Mouse (Mus musculus) embryonic stem cell, embryonic (primary cell): ENCODE measurements around the gene Syne3.

Experiments used
- CTCF ChIA-PET, 4 experiments: fragments of 300-600 bp in 2 of 4; fragments of 350-600 bp in 2 of 4; sonication (Branson Sonifier 250); formaldehyde crosslinking; loops; one replicate each; lab custom pipeline; 2022; ENCODE audit warnings: inconsistent platforms in 2 of 4; lab: Charles Lee
- POLR2A ChIA-PET, 4 experiments: fragments of 300-600 bp in 2 of 4; fragments of 350-600 bp in 2 of 4; sonication (Branson Sonifier 250); formaldehyde crosslinking; loops; one replicate each; lab custom pipeline; 2022; ENCODE audit warnings: antibody characterized with exemption in 4 of 4, inconsistent platforms in 1 of 4; lab: Charles Lee

Syne3 gene

DNA sequence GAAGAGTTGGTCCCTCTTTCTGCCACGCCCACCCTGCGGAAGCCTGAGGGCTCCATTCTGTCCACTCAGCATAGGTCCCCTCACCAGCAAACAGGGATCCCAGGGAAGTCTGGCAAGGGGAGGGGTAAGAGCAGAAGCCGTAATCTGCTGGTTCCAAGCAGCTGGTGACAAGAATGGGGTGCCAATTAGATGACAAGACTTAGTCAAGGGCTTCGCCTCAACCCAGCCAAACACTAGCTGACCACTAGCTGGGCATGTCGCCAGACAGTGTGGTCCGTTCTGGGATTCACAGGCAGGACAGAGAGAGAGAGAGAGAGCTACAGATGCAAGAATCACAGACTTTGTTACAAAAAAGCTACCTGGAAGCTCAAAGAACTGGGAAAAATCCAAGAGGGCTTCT lies 36.7 kb downstream of the Syne3 start:
- CTCF ChIA-PET, result interaction anchor here in 3 of 4 experiments (0.6 to 1.1 kb wide), 3 partner anchors 17 to 194 kb away, joined by 3 to 5 read pairs (median 3); no protein-coding TSS in a partner anchor
- POLR2A ChIA-PET, result interaction anchor here in 1 of 4 experiments (0.6 kb wide), 1 partner anchor 331 kb away, joined by 3 read pairs; no protein-coding TSS in a partner anchor

DNA sequence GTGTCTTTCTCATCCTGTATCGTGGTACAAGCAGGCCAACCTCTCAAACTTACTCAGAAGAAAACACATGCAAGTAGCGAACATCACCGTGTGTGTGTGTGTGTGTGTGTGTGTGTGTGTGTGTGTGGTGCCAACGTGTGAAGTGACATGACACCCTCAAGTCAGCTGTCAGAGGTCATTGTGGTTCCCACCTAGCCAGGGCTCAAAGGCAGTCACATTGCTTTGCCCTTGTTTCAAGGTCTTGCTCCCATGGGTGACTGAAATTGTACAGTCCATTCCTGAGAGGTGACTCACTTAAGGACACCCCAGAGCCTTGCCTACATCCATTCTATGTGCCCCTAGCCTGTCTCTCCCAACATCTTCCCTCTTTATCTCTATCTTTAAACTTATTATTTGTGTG lies 40.0 kb downstream of the Syne3 start:
- CTCF ChIA-PET, result interaction anchor here in 3 of 4 experiments (0.5 to 1.5 kb wide), 9 partner anchors 9 to 58 kb away, joined by 3 to 6 read pairs (median 4); no protein-coding TSS in a partner anchor
- POLR2A ChIA-PET, result interaction anchor here in 1 of 4 experiments (0.6 kb wide), 1 partner anchor 47 kb away, joined by 3 read pairs; no protein-coding TSS in a partner anchor

DNA sequence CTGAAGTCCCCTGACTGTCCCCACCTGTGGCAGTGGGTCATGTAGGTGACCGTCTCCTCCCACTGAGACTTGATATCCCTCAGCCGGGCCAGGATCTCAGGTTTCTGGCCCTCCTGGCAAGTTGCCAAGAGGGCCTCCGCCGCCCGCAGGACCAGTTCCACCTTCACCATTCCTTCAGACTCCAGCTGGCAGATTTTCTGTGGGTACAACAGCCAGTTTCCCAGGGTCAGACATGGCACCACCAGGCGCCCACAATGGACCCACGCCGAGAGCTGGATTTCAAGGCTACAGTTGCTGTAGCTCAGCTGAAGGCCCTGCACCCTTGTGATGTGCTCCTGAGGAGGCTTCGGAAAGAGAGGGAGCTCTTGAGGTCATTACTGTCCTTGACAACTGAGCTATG lies 40.4 kb downstream of the Syne3 start:
- ChIA-PET CTCF (interaction anchor here in 3 of 4 experiments (0.5 to 1.2 kb wide), 5 partner anchors 9 to 59 kb away, joined by 3 to 6 read pairs (median 4); no protein-coding TSS in a partner anchor), POLR2A (no interaction called here)

DNA sequence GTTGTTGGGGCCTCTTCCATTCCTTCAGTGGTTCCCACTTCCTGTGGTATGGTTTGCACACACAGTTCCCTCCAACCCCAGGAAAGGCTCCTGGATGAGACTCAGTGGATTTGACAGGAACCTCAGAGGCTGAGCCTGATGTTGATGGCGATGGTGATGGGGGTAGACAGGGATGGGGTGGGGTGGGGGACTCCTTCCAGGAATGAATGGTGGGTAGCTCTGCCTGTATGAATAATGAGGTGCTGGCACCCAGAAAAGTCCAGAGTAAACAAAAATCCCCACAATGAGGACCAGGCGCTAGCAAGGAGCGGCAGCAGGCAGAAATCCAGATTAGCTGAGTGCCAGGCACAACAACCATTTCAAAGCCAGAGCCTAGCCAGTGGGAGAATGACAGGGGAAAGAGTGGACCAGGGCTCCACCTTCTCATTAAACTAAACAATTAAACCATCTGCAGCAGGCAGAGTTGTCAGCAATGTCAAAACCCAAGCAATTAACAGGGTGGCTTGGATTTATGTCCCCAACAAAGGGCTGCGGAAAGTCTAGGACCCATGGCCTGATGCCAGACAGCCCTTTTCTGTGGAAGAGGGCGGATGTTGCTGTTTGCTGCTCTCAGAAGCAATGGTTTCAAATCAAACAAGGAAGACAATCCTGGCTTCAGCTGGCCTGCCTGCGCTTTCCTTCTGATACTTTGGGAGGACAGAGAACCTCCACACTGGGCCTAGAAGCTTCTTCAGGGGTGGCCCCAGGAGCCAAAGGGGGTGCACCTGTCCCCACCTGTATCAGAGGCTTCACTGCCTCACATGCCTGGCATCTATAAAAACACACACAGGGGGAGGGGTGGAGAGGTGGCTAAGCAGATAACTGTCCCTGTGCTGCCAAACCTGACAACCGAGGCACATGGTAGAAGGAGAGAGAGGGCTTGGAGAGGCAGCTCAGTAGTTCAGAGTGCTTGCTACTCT lies 44.4 kb downstream of the Syne3 start:
- ChIA-PET CTCF (interaction anchor here in 3 of 4 experiments (0.6 to 1.4 kb wide), 7 partner anchors 11 to 61 kb away, joined by 3 to 7 read pairs (median 3); no protein-coding TSS in a partner anchor), POLR2A (interaction anchor here in 3 of 4 experiments (0.6 to 1.5 kb wide), 5 partner anchors 9 to 25 kb away, joined by 3 to 5 read pairs (median 3); no protein-coding TSS in a partner anchor)

DNA sequence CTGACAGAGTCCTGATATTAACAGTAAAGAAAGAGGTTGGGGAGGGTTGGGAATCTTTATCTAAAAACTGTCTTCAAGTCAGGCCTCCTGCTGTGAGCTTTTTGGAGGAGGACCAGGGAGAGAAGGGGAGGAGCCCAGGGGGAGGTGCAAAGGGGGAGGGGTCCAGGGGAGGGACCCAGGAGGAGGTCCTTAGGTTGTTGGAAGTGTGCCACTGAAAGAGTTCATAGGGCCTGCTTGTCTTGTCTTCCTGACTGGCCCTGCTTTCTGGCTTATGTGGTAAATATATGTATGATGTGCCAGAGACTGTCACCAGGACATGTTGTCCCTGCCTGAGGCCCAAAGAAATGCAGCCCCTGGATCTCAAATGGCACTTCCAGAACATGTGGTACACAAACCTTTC lies 49.2 kb downstream of the Syne3 start:
- CTCF ChIA-PET, result interaction anchor here in 1 of 4 experiments (1.4 kb wide), 1 partner anchor 48 kb away, joined by 5 read pairs; no protein-coding TSS in a partner anchor

DNA sequence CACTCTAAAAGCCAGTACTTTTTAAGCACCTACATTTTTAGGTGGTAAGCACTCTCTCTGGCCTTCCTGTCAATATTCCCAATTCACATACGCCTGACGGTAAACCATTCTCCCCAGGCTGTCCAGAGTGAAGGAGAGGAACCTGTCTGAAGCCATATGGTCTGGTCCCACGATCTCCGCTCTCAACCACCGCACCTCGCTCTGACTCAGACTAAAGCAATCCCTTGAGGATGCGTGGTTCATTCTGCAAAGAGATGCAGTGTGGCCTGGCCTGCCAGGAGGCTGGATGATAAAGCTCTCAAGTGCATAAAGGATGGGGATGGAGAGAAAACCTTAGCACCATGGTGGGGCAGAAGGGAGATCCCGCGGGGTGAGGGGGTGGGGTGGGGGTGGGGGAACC lies 49.6 kb downstream of the Syne3 start:
- POLR2A ChIA-PET, result interaction anchor here in 1 of 4 experiments (0.7 kb wide), 1 partner anchor 346 kb away, joined by 4 read pairs; no protein-coding TSS in a partner anchor
- CTCF ChIA-PET, result interaction anchor here in 3 of 4 experiments (0.7 to 1.6 kb wide), 5 partner anchors 18 to 67 kb away, joined by 3 to 6 read pairs (median 4); no protein-coding TSS in a partner anchor

More for the DNA sequence above, 49.2 kb downstream of the Syne3 start:
- POLR2A ChIA-PET, result interaction anchor here in 1 of 4 experiments (0.6 to 0.7 kb wide), 2 partner anchors 346 to 519 kb away, joined by 4 to 5 read pairs; no protein-coding TSS in a partner anchor

DNA sequence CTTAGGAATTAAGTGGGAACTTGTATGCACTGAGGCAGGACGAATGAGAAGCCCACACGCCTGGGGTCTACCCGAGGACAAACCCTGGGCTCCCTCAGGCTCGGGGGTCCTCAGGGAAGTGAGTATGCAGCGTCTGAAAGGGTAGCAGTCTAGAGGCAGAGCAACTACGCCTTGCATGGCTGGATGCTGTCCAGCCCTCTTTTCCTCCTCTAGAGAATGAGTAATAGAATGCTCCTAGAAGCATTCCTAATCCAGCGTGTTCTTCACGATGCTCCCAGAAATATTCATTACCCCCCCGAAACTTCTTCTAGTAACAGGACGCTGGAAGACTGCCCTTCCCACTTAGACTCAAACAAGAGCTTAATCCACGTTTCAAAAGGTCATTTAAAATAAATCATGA lies 51.3 kb downstream of the Syne3 start:
- ChIA-PET POLR2A (interaction anchor here in 1 of 4 experiments (0.6 kb wide), 1 partner anchor 92 kb away, joined by 3 read pairs; no protein-coding TSS in a partner anchor), CTCF (interaction anchor here in 2 of 4 experiments (1.1 to 1.6 kb wide), 2 partner anchors 19 kb away, joined by 3 to 4 read pairs; no protein-coding TSS in a partner anchor)

DNA sequence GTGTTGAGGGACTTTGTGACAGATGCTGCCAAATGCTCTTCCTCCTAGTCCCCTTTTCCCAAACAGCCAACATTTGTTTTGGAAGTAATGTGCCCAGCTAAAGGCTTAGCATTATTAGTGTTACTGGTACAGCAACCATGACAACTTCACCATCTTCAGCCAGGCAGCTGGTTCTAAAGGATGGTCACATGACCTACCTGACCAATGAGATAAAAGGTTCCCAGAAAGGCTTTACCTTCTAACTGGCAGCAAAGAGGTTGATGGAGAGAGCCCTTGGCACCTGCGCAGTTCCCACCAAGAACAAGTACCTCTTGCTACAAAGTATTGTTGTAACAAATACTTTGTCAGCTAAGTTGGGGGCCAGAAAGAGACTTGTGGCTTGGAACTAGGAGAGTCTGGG lies 52.4 kb downstream of the Syne3 start:
- POLR2A ChIA-PET, result no interaction called here
- CTCF ChIA-PET, result interaction anchor here in 1 of 4 experiments (1.0 to 3.9 kb wide), 2 partner anchors 51 to 70 kb away, joined by 3 to 61 read pairs; no protein-coding TSS in a partner anchor

DNA sequence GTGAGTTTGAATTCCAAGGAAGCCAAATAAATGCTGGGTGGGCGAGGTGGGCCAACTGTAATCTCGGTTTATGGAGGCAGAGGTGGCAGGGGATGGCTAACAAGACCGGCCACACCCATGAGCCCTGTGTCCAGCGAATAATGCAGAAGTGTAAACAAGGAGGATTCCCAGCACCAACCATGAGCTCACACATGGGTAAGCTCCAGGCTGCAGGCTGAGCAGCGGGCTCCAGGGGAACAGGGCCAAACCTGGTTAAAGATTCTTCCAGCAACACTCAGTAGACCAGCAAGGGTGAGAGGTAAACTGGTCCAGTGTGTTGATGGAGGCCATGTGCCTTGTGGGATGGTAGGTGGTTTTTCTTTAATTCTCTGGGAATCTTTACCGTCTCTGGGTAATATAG lies 53.2 kb downstream of the Syne3 start:
- CTCF ChIA-PET, result interaction anchor here (0.6 to 4.7 kb wide), 13 partner anchors 10 to 471 kb away, joined by 3 to 61 read pairs (median 3); no protein-coding TSS in a partner anchor
- POLR2A ChIA-PET, result interaction anchor here in 2 of 4 experiments (0.7 to 1.2 kb wide), 2 partner anchors 8 to 27 kb away, joined by 3 read pairs; no protein-coding TSS in a partner anchor

DNA sequence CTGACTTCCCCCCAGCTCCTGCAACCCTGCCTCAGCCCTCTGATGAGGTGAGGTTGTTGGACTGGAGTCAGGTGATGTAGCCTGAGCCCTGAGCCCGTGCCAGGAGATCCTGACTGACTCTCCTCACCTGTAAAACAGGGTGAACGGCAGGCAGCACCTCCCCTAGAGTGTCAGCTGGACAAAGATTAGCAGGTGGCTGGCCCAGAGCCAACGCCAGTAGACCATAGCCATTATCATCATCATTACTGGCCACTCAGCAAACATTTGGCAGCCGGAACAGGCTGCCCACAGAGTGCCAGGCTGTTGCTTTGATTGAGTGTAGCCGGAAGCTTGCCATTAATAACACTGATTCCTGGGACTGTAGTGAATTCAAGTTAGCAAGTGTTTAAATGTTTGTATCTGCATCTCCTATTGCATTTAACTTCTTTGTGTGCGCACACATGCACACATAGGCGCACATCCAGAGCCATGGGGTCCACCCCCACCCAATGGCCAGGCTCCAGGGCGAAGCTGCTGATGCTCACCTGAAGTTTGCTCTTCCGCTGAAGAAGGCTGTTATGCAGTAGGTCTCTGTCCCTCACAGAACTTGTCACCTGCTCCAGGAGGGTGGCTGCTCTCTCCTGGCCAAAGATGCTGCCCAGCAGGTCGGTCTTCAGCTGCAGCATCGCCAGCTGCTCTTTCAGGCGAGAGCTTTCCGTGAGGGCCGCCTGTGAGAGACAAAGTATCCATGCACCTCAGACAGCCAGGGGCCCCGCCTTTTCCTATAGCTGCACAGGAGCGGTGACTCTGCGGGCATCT lies 54.4 kb downstream of the Syne3 start:
- CTCF ChIA-PET, result interaction anchor here (0.5 to 4.7 kb wide), 20 partner anchors 9 to 472 kb away, joined by 3 to 61 read pairs (median 4); partner anchors contain the start of genes Glrx5 (in 1 of the 4) and Syne3 (in 1 of the 4)
- POLR2A ChIA-PET, result interaction anchor here in 1 of 4 experiments (1.1 kb wide), 1 partner anchor 67 kb away, joined by 3 read pairs; no protein-coding TSS in a partner anchor

DNA sequence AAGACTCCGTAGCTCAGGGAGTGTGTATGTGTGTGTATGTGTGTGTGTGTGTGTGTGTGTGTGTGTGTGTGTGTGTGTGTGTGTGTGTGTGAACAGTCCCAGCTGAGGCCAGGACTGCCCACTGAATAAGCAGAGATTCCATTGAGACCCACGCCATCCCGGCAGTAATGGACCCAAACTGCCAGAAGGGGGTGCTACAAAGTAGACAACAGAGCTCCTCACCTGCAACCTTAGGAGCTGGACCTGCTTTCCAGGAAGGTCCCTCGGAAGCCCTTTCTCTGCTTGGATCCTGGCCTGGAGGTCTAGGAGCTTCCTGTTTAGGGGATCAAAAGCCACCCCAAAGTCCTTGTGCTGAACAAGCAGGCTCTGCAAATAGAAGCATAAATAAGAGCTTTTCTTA lies 55.7 kb downstream of the Syne3 start:
- POLR2A ChIA-PET, result interaction anchor here (0.6 to 1.2 kb wide), 14 partner anchors 11 to 881 kb away, joined by 3 to 6 read pairs (median 3); no protein-coding TSS in a partner anchor
- CTCF ChIA-PET, result interaction anchor here (0.5 to 4.7 kb wide), 115 partner anchors 8 to 1987 kb away, joined by 3 to 61 read pairs (median 4); partner anchors contain the start of genes Glrx5 (in 3 of the 4), Syne3 (in 1 of the 4) and Tcl1b5 (in 1 of the 4)

DNA sequence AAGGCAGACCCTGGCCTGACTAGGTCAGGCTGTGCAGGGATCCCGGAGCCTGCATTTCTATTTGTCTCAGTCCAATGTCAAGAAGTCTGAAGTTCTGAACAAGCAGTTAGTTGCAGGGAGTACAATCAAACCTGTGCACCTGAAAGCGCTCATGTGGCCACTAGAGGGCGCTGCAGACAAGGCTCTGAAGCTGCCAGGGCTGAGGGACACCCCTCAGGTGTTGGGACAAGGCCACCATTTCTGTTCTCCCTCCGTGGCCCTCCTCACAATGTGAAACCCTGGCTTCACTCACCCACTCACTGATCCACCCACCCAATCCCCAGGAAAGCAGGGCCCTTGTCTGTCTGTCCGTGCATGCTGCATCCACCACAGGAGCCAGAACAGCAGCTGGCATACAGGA lies 57.2 kb downstream of the Syne3 start:
- ChIA-PET POLR2A (interaction anchor here in 1 of 4 experiments (0.6 to 0.8 kb wide), 2 partner anchors 74 to 441 kb away, joined by 4 to 6 read pairs; no protein-coding TSS in a partner anchor), CTCF (interaction anchor here (0.5 to 4.7 kb wide), 33 partner anchors 9 to 776 kb away, joined by 3 to 46 read pairs (median 4); no protein-coding TSS in a partner anchor)

DNA sequence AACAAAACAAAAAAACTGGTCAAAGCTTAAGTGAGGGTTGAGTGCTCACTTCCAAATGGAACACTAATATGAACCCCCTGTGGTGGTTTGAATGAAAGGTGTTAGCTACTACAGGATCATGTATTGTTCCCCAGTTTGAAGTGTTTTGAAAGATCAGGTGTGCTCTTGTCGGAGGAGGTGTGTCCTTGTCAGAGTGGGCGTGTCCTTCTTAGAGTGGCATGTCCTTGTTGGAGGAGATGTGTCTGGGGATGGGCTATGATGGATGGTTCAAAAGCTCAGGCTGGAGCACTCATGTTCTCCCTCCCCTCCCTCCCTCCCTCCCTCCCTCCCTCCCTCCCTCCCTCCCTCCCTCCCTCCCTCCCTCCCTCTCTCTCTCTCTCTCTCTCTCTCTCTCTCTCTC lies 61.7 kb downstream of the Syne3 start:
- CTCF ChIA-PET, result interaction anchor here (0.5 to 2.1 kb wide), 9 partner anchors 8 to 550 kb away, joined by 3 to 11 read pairs (median 4); no protein-coding TSS in a partner anchor
- POLR2A ChIA-PET, result interaction anchor here in 3 of 4 experiments (0.5 to 1.4 kb wide), 6 partner anchors 8 to 513 kb away, joined by 3 to 4 read pairs (median 3); no protein-coding TSS in a partner anchor

DNA sequence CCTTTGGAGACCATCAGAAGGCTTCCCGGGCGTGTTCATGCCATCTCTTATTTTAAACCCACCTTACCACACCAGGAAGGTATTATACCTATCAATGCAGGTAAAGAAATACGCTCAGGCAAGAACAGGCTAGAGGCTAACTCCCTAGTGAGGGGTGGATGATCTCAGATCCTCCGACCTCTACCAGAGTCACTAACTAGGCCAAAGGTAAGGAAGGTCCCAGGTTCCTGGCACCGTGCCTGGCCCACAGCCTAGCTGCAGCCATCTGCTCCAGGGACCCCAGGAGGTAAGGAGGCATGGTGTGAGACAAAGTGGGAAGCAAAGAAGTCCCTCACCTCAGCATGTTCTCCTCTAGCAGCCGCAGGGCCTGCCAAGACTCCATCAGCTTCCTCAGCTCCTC lies 63.4 kb downstream of the Syne3 start:
- POLR2A ChIA-PET, result no interaction called here

DNA sequence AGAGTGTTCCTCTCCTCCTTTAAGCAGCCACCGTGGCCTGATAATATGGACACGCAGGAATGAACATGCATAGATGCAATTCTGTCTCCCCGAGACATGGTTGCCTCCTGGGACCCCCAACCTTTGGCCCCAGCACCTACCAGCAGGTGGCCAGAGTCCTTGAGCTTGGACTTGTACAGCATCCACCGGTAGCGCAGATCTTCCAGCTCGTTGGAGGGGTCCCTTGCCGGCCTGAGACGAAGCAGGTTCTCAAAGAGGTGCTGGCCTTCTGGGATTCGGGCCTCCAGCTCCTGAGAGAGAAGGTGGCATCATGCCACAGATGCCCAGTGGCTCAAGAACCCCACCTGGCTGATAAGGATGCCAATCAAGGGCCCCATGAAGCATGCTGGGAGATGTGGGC lies 69.1 kb downstream of the Syne3 start:
- ChIA-PET POLR2A (interaction anchor here in 1 of 4 experiments (0.6 kb wide), 1 partner anchor 14 kb away, joined by 3 read pairs; no protein-coding TSS in a partner anchor), CTCF (interaction anchor here (0.6 to 2.3 kb wide), 28 partner anchors 8 to 876 kb away, joined by 3 to 12 read pairs (median 5); partner anchors contain the start of gene Glrx5 (in 1 of the 4))

More for the DNA sequence above, 63.4 kb downstream of the Syne3 start:
- CTCF ChIA-PET, result interaction anchor here in 1 of 4 experiments (1.7 kb wide), 1 partner anchor 12 kb away, joined by 4 read pairs; no protein-coding TSS in a partner anchor

DNA sequence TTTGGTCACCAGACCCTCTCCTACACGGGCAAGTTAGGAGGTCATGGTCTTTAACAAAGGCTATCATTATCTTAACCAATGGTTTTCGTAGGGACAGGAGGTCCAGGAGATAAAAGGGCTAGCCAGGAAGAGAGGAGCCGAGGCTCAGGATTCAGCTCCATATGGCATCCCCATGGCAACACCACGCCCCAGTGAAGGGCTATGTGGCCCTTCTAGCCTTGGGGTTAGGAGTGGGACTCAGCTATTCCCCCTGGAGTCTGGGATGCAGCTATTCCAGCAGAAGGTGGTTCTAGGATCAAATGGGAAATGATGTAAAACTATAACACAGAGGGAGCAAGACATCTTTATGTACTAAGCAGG lies 69.6 kb downstream of the Syne3 start:
- POLR2A ChIA-PET, result interaction anchor here (0.6 to 1.5 kb wide), 8 partner anchors 8 to 755 kb away, joined by 3 to 5 read pairs (median 3); no protein-coding TSS in a partner anchor

More for the DNA sequence above, 69.6 kb downstream of the Syne3 start:
- CTCF ChIA-PET, result interaction anchor here (0.5 to 2.3 kb wide), 108 partner anchors 8 to 875 kb away, joined by 3 to 12 read pairs (median 4); partner anchors contain the start of gene Glrx5 (in 2 of the 4)
